Mouse (Mus musculus) limb, embryonic 15.5 days (tissue): ENCODE results near the gene Retsat. TPM values are rescaled to one million over a fixed set of nuclear protein-coding genes. Genes with fewer than 3 reads are reported as not detected.

ENCODE experiments used
- ATAC-seq: fragments of 200-750 bp; cut with Nextera tagmentation; 2 replicates; pipeline ENCODE4 v1.8.0; 2017; ENCODE audit warnings: low read depth, moderate TSS enrichment; ENCODE audit not compliant: insufficient number of reproducible peaks, low FRiP score, low TSS enrichment
- H3K27ac ChIP-seq: fragments of 300-500 bp; sonication (generic); 2 replicates; pipeline ENCODE4 v1.5.1; 2015; ENCODE audit warnings: moderate library complexity, mild to moderate bottlenecking, inconsistent platforms
- H3K27me3 ChIP-seq: fragments of 300-500 bp; sonication (generic); 2 replicates; pipeline ENCODE4 v1.6.1; 2015; ENCODE audit warnings: inconsistent platforms
- H3K36me3 ChIP-seq: fragments of 300-500 bp; sonication (generic); 2 replicates; pipeline ENCODE4 v1.6.1; 2015; ENCODE audit warnings: inconsistent platforms
- H3K4me1 ChIP-seq: fragments of 300-500 bp; sonication (generic); 2 replicates; pipeline ENCODE4 v1.6.1; 2015; ENCODE audit warnings: inconsistent platforms
- H3K4me2 ChIP-seq: fragments of 300-500 bp; sonication (generic); 2 replicates; pipeline ENCODE4 v1.6.1; 2015; ENCODE audit warnings: mild to moderate bottlenecking, inconsistent platforms
- H3K4me3 ChIP-seq: fragments of 300-500 bp; sonication (generic); 2 replicates; pipeline ENCODE4 v1.5.1; 2015; ENCODE audit warnings: mild to moderate bottlenecking, inconsistent platforms
- H3K9ac ChIP-seq: fragments of 300-500 bp; sonication (generic); 2 replicates; pipeline ENCODE4 v1.6.1; 2015; ENCODE audit warnings: inconsistent platforms
- H3K9me3 ChIP-seq: fragments of 300-500 bp; sonication (generic); 2 replicates; pipeline ENCODE4 v1.6.1; 2016; ENCODE audit warnings: inconsistent platforms
- WGBS: fragments of 180-500 bp; shearing (Covaris S2); methylation state at CpG from one replicate; pipeline ENCODE4 v1.1.7; 2015; 5-methylcytosine and 5-hydroxymethylcytosine counted together
- polyA plus RNA-seq: library from polyadenylated mRNA; unstranded; fragments of >200 nt; fragmentation: Nextera tagmentation; extraction: Ambion mirVana; gene quantifications from 2 replicates; pipeline ENCODE4 v1.2.1, GENCODE M21; 2015

Gene Retsat
- polyA plus RNA-seq, 1 experiment from 2014 or later, result 16.3 TPM

- Histone ChIP-seq H3K27me3 (no peaks in the 10 kb centered on the region), H3K9ac (no peak overlapping the region), H3K4me1 (peaks cover 16% of the 10 kb centered on the region), H3K4me2 (no peak overlapping the region), H3K27ac (no peak overlapping the region), H3K36me3 (peaks cover 8% of the 10 kb centered on the region; the same call in 1 of the 2 replicates), H3K4me3 (no peak overlapping the region), H3K9me3 (no peaks in the 10 kb centered on the region)
- ATAC-seq, result no peak
- WGBS, result 80% methylated on average over 6 of the region's 6 CpGs
These were observed 5.1 kb upstream of the Retsat start for GRCm38 (mm10) chr6:72593011-72593803.

GRCm38 (mm10) chr6:72593914-72594313 lies 4.4 kb upstream of the Retsat start:
- Histone ChIP-seq H3K27me3 (no peaks in the 10 kb centered on the region), H3K9ac (no peak overlapping the region), H3K4me2 (no peak overlapping the region), H3K36me3 (peaks cover 8% of the 10 kb centered on the region; the same call in 1 of the 2 replicates), H3K9me3 (no peaks in the 10 kb centered on the region), H3K4me1 (peaks cover 20% of the 10 kb centered on the region), H3K4me3 (no peak overlapping the region), H3K27ac (no peak overlapping the region)
- WGBS, result 52% methylated on average over 5 of the region's 5 CpGs
- no peak for ATAC-seq

- peaks cover 26% of the 10 kb centered on the region for H3K4me1 ChIP-seq
- no peaks in the 10 kb centered on the region for H3K27me3 ChIP-seq
- H3K9me3 ChIP-seq, result no peaks in the 10 kb centered on the region
- H3K36me3 ChIP-seq, result peaks cover 8% of the 10 kb centered on the region; the same call in 1 of the 2 replicates
- 36% methylated on average over 13 of the region's 13 CpGs for WGBS
- no peak for ATAC-seq
- H3K4me2 ChIP-seq, result peak overlapping the region; percentile 76
- peak overlapping the region; percentile 58; the same call in 1 of the 2 replicates for H3K27ac ChIP-seq
- peak overlapping the region; percentile 69 for H3K4me3 ChIP-seq
- H3K9ac ChIP-seq, result peak overlapping the region; percentile 68
These were observed 996 bp upstream of the Retsat start for GRCm38 (mm10) chr6:72597083-72597874.

GRCm38 (mm10) chr6:72598791-72599557 lies 699 bp downstream of the Retsat start:
- Histone ChIP-seq H3K27me3 (no peaks in the 10 kb centered on the region), H3K27ac (peak overlapping the region; percentile 92), H3K4me1 (peaks cover 26% of the 10 kb centered on the region), H3K36me3 (peaks cover 10% of the 10 kb centered on the region; the same call in 1 of the 2 replicates), H3K4me2 (peak overlapping the region; percentile 76), H3K4me3 (peak overlapping the region; percentile 69), H3K9ac (peak overlapping the region; percentile 68), H3K9me3 (no peaks in the 10 kb centered on the region)
- 28% methylated on average over 12 of the region's 12 CpGs for WGBS
- ATAC-seq, result peak; percentile 30; the same call in 1 of the 2 replicates

GRCm38 (mm10) chr6:72600216-72600615 lies 1.9 kb downstream of the Retsat start:
- Histone ChIP-seq H3K4me2 (no peak overlapping the region), H3K36me3 (peaks cover 21% of the 10 kb centered on the region), H3K9me3 (no peaks in the 10 kb centered on the region), H3K9ac (no peak overlapping the region), H3K27ac (no peak overlapping the region), H3K4me3 (no peak overlapping the region), H3K27me3 (no peaks in the 10 kb centered on the region), H3K4me1 (peaks cover 26% of the 10 kb centered on the region)
- 82% methylated on average over 6 of the region's 6 CpGs for WGBS
- ATAC-seq, result no peak

GRCm38 (mm10) chr6:72600771-72601170 lies 2.5 kb downstream of the Retsat start:
- no peak for ATAC-seq
- H3K4me1 ChIP-seq, result peaks cover 26% of the 10 kb centered on the region
- WGBS, result 84% methylated on average over 12 of the region's 12 CpGs
- no peaks in the 10 kb centered on the region for H3K27me3 ChIP-seq
- H3K36me3 ChIP-seq, result peaks cover 27% of the 10 kb centered on the region
- H3K27ac ChIP-seq, result no peak overlapping the region
- H3K9me3 ChIP-seq, result no peaks in the 10 kb centered on the region
- no peak overlapping the region for H3K4me2 ChIP-seq
- H3K4me3 ChIP-seq, result no peak overlapping the region
- no peak overlapping the region for H3K9ac ChIP-seq

- ATAC-seq, result no peak
These were observed 3.5 kb downstream of the Retsat start for GRCm38 (mm10) chr6:72601732-72602131.

GRCm38 (mm10) chr6:72604066-72604465 lies 5.8 kb downstream of the Retsat start:
- Histone ChIP-seq H3K4me2 (no peak overlapping the region), H3K36me3 (peaks cover 52% of the 10 kb centered on the region), H3K9ac (no peak overlapping the region), H3K4me3 (no peak overlapping the region), H3K4me1 (peaks cover 4% of the 10 kb centered on the region), H3K27me3 (no peaks in the 10 kb centered on the region), H3K27ac (no peak overlapping the region), H3K9me3 (no peaks in the 10 kb centered on the region)
- WGBS, result 72% methylated on average over 2 of the region's 2 CpGs
- no peak for ATAC-seq

More at GRCm38 (mm10) chr6:72601732-72602131, 3.5 kb downstream of the Retsat start:
- H3K27ac ChIP-seq, result no peak overlapping the region
- no peak overlapping the region for H3K4me2 ChIP-seq
- H3K9ac ChIP-seq, result no peak overlapping the region
- WGBS, result 58% methylated on average over 1 of the region's 1 CpGs
- H3K27me3 ChIP-seq, result no peaks in the 10 kb centered on the region
- peaks cover 36% of the 10 kb centered on the region for H3K36me3 ChIP-seq
- H3K4me3 ChIP-seq, result no peak overlapping the region
- H3K4me1 ChIP-seq, result peaks cover 21% of the 10 kb centered on the region
- H3K9me3 ChIP-seq, result no peaks in the 10 kb centered on the region

- no peaks in the 10 kb centered on the region for H3K9me3 ChIP-seq
- H3K36me3 ChIP-seq, result peaks cover 80% of the 10 kb centered on the region
- ATAC-seq, result no peak
- WGBS, result 87% methylated on average over 4 of the region's 4 CpGs
- H3K4me3 ChIP-seq, result no peak overlapping the region
- H3K4me2 ChIP-seq, result no peak overlapping the region
- no peaks in the 10 kb centered on the region for H3K4me1 ChIP-seq
- H3K27me3 ChIP-seq, result no peaks in the 10 kb centered on the region
- no peak overlapping the region for H3K27ac ChIP-seq
- no peak overlapping the region for H3K9ac ChIP-seq
These were observed 8.8 kb downstream of the Retsat start for GRCm38 (mm10) chr6:72607060-72607459.

- no peaks in the 10 kb centered on the region for H3K9me3 ChIP-seq
- 88% methylated on average over 5 of the region's 5 CpGs for WGBS
- H3K9ac ChIP-seq, result no peak overlapping the region
- peaks cover 80% of the 10 kb centered on the region for H3K36me3 ChIP-seq
- no peak overlapping the region for H3K4me3 ChIP-seq
- H3K4me1 ChIP-seq, result no peaks in the 10 kb centered on the region
- no peak overlapping the region for H3K27ac ChIP-seq
- H3K27me3 ChIP-seq, result no peaks in the 10 kb centered on the region
- no peak for ATAC-seq
- no peak overlapping the region for H3K4me2 ChIP-seq
These were observed 9.4 kb downstream of the Retsat start for GRCm38 (mm10) chr6:72607676-72608075.

GRCm38 (mm10) chr6:72608662-72609184 lies 10.4 kb downstream of the Retsat start:
- 89% methylated on average over 4 of the region's 4 CpGs for WGBS
- Histone ChIP-seq H3K4me2 (no peak overlapping the region), H3K27ac (no peak overlapping the region), H3K9me3 (no peaks in the 10 kb centered on the region), H3K4me1 (0 out of 2 replicates have a peak, but pooled peaks cover 4% of the 10 kb centered on the region), H3K4me3 (no peak overlapping the region), H3K36me3 (peaks cover 82% of the 10 kb centered on the region), H3K27me3 (no peaks in the 10 kb centered on the region), H3K9ac (no peak overlapping the region)
- ATAC-seq, result no peak
